Mouse (Mus musculus): ENCODE measurements at regions not wholly inside any gene's neighbourhood (a gene's known extent, or its start where the extent isn't known, plus 50 kb on each side); places are given as distances from the start of the nearest gene placed in this dataset.

- peak overlapping the region; percentile 30 for H3K4me2 ChIP-seq (ENCODE audit: low read depth, low read length)
- no peaks in the 10 kb centered on the region for H3K36me3 ChIP-seq (ENCODE audit: control insufficient read depth, insufficient read depth, low read length)
- H3K4me1 ChIP-seq (ENCODE audit: control insufficient read depth, insufficient read depth, low read length): peaks cover 10% of the 10 kb centered on the region; the same call in 1 of the 2 replicates
- H3K4me3 ChIP-seq (ENCODE audit: low read depth, low read length): no peak overlapping the region
- WGBS: 59% methylated on average over 8 of the region's 8 CpGs
- peak overlapping the region; percentile 69; the same call in 1 of the 2 replicates for H3K27ac ChIP-seq (replicated peaks; ENCODE audit: low read depth, low read length)
- no peak for DNase-seq (ENCODE audit: low spot score)
- no peaks in the 10 kb centered on the region for H3K9me3 ChIP-seq (ENCODE audit: control insufficient read depth, low read length)
- H3K9ac ChIP-seq (ENCODE audit: low read depth, low read length): no peak overlapping the region
- H3K27me3 ChIP-seq (replicated peaks; ENCODE audit: control insufficient read depth, insufficient read depth, low read length): no peaks in the 10 kb centered on the region
- ATAC-seq (ENCODE audit: low read depth): no peak
These were observed 137.0 kb upstream of the Btg1 start for GRCm38 (mm10) chr10:96479786-96480185.

DNA sequence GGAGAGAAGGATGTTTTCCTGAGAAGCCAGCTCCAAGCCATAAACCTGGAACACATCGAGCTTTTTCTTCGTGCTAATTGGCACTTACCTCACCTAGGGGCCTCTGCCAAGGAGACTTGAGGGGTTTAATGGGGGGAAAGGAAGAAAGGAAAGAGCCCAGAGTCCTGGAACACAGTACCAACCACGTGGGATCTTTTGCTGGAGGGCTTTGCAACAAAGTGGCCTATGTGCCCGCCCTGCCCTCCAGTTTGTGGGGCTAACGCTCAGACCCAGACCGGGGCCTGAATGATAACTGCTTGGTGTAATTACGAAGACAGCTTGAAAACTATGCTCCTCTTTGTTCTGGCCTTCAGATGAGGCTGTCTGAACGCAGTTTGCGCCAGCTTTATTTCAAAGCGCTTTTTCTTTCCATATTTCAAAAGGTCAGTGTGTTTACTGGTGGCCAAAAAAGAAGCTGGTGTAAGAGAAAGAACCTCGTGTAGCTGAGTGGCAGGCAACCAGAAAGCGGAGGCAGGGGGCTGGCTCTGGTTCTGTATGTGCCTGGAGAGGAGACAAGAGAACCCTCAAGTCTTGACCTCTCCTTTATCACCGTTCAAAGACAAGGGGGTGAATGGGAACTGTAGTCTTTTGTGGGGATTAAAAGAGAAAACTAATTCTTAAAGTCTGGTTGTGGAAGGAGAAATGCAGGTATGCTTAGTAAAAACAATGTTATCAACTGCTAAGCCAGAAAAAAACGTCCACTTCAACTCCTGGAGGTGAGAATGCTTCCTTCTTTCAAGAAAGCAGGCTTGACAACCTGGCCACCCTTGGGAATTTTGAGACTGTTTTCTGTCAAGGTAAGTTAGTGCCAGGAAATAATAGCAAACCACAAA lies 136.1 kb upstream of the Btg1 start:
- peak; percentile 71 for ATAC-seq (ENCODE audit: low read depth)
- Histone ChIP-seq H3K9me3 (ENCODE audit: control insufficient read depth, low read length) (no peaks in the 10 kb centered on the region), H3K4me1 (ENCODE audit: control insufficient read depth, insufficient read depth, low read length) (peaks cover 9% of the 10 kb centered on the region; the same call in 1 of the 2 replicates), H3K36me3 (ENCODE audit: control insufficient read depth, insufficient read depth, low read length) (no peaks in the 10 kb centered on the region), H3K4me2 (ENCODE audit: low read depth, low read length) (peak overlapping the region; percentile 30), H3K27ac (replicated peaks; ENCODE audit: low read depth, low read length) (peak overlapping the region; percentile 69), H3K27me3 (replicated peaks; ENCODE audit: control insufficient read depth, insufficient read depth, low read length) (no peaks in the 10 kb centered on the region), H3K4me3 (ENCODE audit: low read depth, low read length) (no peak overlapping the region), H3K9ac (ENCODE audit: low read depth, low read length) (0 out of 2 replicates have a peak overlapping the region, but pooled peaks have one; percentile 26)
- 33% methylated on average over 14 of the region's 14 CpGs for WGBS
- peak; percentile 78 for DNase-seq (ENCODE audit: low spot score)

DNA sequence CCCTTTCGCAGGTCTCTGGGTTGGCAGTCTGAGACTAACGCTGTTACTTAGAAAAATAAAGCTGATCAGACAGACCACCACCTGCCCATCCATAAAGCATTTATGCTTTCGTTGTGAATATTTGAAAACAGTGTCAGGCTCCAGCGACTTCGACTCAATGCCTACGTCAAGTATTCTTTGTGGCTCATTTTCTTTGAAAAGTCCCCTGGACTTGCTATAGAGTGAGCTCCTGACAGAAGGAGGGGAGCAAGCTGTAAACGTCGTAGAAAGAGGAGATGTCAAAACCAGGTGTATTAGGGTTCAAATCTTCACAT lies 135.5 kb upstream of the Btg1 start:
- H3K4me2 ChIP-seq (ENCODE audit: low read depth, low read length): no peak overlapping the region

DNA sequence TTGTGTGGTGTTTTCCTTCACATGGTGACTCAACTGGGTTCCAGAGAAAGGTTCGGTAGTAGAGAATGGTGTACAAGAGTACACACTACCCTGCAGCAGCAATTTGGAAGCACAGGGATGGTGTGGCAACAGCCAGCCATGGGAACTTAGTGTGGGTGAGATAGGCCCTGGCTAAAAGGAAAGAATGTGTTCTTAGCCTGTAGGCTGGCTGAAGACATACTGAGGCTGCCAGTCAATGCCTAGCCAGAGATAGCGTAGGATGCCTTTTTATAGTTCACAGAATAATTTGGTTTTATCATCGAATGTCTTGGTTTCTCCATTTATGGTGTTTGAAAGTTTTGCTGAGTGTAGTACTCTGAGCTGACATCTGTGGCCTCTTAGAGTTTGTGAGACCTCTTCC lies 130.1 kb upstream of the Btg1 start:
- no peaks in the 10 kb centered on the region for H3K36me3 ChIP-seq (ENCODE audit: control insufficient read depth, insufficient read depth, low read length)
- no peaks in the 10 kb centered on the region for H3K27me3 ChIP-seq (replicated peaks; ENCODE audit: control insufficient read depth, insufficient read depth, low read length)
- no peak overlapping the region for H3K9ac ChIP-seq (ENCODE audit: low read depth, low read length)
- ATAC-seq (ENCODE audit: low read depth) (no peak), DNase-seq (ENCODE audit: low spot score) (no peak)
- H3K9me3 ChIP-seq (ENCODE audit: control insufficient read depth, low read length): no peaks in the 10 kb centered on the region
- no peak overlapping the region for H3K27ac ChIP-seq (replicated peaks; ENCODE audit: low read depth, low read length)
- no peak overlapping the region for H3K4me2 ChIP-seq (ENCODE audit: low read depth, low read length)
- H3K4me1 ChIP-seq (ENCODE audit: control insufficient read depth, insufficient read depth, low read length): no peaks in the 10 kb centered on the region
- 94% methylated on average over 3 of the region's 3 CpGs for WGBS
- H3K4me3 ChIP-seq (ENCODE audit: low read depth, low read length): no peak overlapping the region

More for the DNA sequence above, 135.5 kb upstream of the Btg1 start:
- 58% methylated on average over 8 of the region's 8 CpGs for WGBS
- Histone ChIP-seq H3K4me3 (ENCODE audit: low read depth, low read length) (no peak overlapping the region), H3K9me3 (ENCODE audit: control insufficient read depth, low read length) (no peaks in the 10 kb centered on the region), H3K4me1 (ENCODE audit: control insufficient read depth, insufficient read depth, low read length) (peaks cover 9% of the 10 kb centered on the region; the same call in 1 of the 2 replicates), H3K9ac (ENCODE audit: low read depth, low read length) (no peak overlapping the region), H3K27ac (replicated peaks; ENCODE audit: low read depth, low read length) (no peak overlapping the region; the same call in 1 of the 2 replicates), H3K36me3 (ENCODE audit: control insufficient read depth, insufficient read depth, low read length) (no peaks in the 10 kb centered on the region), H3K27me3 (replicated peaks; ENCODE audit: control insufficient read depth, insufficient read depth, low read length) (no peaks in the 10 kb centered on the region)
- no peak for ATAC-seq (ENCODE audit: low read depth)
- no peak for DNase-seq (ENCODE audit: low spot score)

DNA sequence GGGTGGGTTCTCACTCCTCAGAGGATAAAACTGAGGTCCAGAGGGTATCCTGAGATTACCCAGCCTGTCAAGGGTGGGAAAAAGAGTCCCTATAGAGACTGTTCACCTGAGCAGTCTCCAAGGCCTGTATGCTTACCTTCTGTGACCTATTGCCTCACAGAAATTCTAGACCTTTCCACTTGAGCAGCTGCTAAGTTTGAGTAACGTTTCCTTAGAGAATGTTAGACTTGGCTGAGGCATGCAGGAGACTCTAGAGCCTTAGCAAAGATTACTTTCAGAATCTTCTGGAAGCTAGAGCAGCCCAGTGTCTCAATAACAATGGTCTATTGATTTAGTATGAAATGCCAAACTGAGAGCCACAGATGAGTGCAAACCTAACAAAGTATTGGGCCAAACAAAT lies 123.1 kb upstream of the Btg1 start:
- Histone ChIP-seq H3K4me1 (ENCODE audit: control insufficient read depth, insufficient read depth, low read length) (no peaks in the 10 kb centered on the region), H3K9ac (ENCODE audit: low read depth, low read length) (no peak overlapping the region), H3K36me3 (ENCODE audit: control insufficient read depth, insufficient read depth, low read length) (no peaks in the 10 kb centered on the region), H3K27ac (replicated peaks; ENCODE audit: low read depth, low read length) (no peak overlapping the region), H3K27me3 (replicated peaks; ENCODE audit: control insufficient read depth, insufficient read depth, low read length) (no peaks in the 10 kb centered on the region), H3K4me2 (ENCODE audit: low read depth, low read length) (no peak overlapping the region), H3K9me3 (ENCODE audit: control insufficient read depth, low read length) (no peaks in the 10 kb centered on the region), H3K4me3 (ENCODE audit: low read depth, low read length) (no peak overlapping the region)
- WGBS: 29% methylated on average over 1 of the region's 1 CpGs
- DNase-seq (ENCODE audit: low spot score) (no peak), ATAC-seq (ENCODE audit: low read depth) (no peak)

DNA sequence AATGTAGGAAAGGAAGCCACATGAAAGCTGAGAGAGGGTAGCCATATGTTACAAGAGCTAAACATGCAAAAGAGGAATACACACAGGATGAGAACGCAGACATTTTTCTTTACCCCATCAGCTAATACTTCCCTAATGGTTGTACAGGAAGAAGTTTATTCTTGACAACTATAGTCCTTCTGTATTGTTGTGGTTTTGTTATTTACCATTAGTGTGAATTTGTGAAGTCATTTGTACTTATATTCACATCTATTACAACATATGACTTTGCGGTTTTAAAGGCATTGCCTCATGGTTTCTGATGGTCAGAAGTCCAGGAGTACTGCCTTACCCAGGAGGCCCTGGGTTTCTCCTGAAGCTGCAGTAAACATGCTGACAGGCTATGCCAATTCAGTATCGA lies 120.1 kb upstream of the Btg1 start:
- WGBS: 90% methylated on average over 3 of the region's 3 CpGs
- Histone ChIP-seq H3K4me1 (ENCODE audit: control insufficient read depth, insufficient read depth, low read length) (no peaks in the 10 kb centered on the region), H3K4me3 (ENCODE audit: low read depth, low read length) (no peak overlapping the region), H3K9ac (ENCODE audit: low read depth, low read length) (no peak overlapping the region), H3K4me2 (ENCODE audit: low read depth, low read length) (no peak overlapping the region), H3K27ac (replicated peaks; ENCODE audit: low read depth, low read length) (no peak overlapping the region), H3K27me3 (replicated peaks; ENCODE audit: control insufficient read depth, insufficient read depth, low read length) (no peaks in the 10 kb centered on the region), H3K9me3 (ENCODE audit: control insufficient read depth, low read length) (no peaks in the 10 kb centered on the region), H3K36me3 (ENCODE audit: control insufficient read depth, insufficient read depth, low read length) (no peaks in the 10 kb centered on the region)
- DNase-seq (ENCODE audit: low spot score): no peak
- ATAC-seq (ENCODE audit: low read depth): no peak

GRCm38 (mm10) chr10:96497482-96497881 lies 119.3 kb upstream of the Btg1 start:
- Histone ChIP-seq H3K36me3 (ENCODE audit: control insufficient read depth, insufficient read depth, low read length) (no peaks in the 10 kb centered on the region), H3K4me3 (ENCODE audit: low read depth, low read length) (no peak overlapping the region), H3K9ac (ENCODE audit: low read depth, low read length) (no peak overlapping the region), H3K4me2 (ENCODE audit: low read depth, low read length) (no peak overlapping the region), H3K27me3 (replicated peaks; ENCODE audit: control insufficient read depth, insufficient read depth, low read length) (no peaks in the 10 kb centered on the region), H3K4me1 (ENCODE audit: control insufficient read depth, insufficient read depth, low read length) (no peaks in the 10 kb centered on the region), H3K27ac (replicated peaks; ENCODE audit: low read depth, low read length) (no peak overlapping the region), H3K9me3 (ENCODE audit: control insufficient read depth, low read length) (no peaks in the 10 kb centered on the region)
- WGBS: 87% methylated on average over 7 of the region's 7 CpGs
- no peak for DNase-seq (ENCODE audit: low spot score)
- ATAC-seq (ENCODE audit: low read depth): no peak

GRCm38 (mm10) chr10:96499274-96499673 lies 117.5 kb upstream of the Btg1 start:
- WGBS: 89% methylated on average over 2 of the region's 2 CpGs
- no peak for DNase-seq (ENCODE audit: low spot score)

More at GRCm38 (mm10) chr10:96499274-96499673, 117.5 kb upstream of the Btg1 start:
- Histone ChIP-seq H3K4me3 (ENCODE audit: low read depth, low read length) (no peak overlapping the region), H3K27ac (replicated peaks; ENCODE audit: low read depth, low read length) (no peak overlapping the region), H3K27me3 (replicated peaks; ENCODE audit: control insufficient read depth, insufficient read depth, low read length) (no peaks in the 10 kb centered on the region), H3K9ac (ENCODE audit: low read depth, low read length) (no peak overlapping the region), H3K9me3 (ENCODE audit: control insufficient read depth, low read length) (no peaks in the 10 kb centered on the region), H3K4me2 (ENCODE audit: low read depth, low read length) (no peak overlapping the region), H3K4me1 (ENCODE audit: control insufficient read depth, insufficient read depth, low read length) (no peaks in the 10 kb centered on the region), H3K36me3 (ENCODE audit: control insufficient read depth, insufficient read depth, low read length) (no peaks in the 10 kb centered on the region)
- no peak for ATAC-seq (ENCODE audit: low read depth)
